Mouse (Mus musculus) spleen, postnatal 14 days (tissue): ENCODE data around the gene Tnip3.
A peak's percentile ranks its signal among the peaks of the same experiment; 100 is the strongest.

ENCODE experiments used
- DNase-seq, 2 experiments: peaks; one replicate each; pipeline ENCODE4 v3.0.0; 2021 to 2022; ENCODE audit warnings: low spot score in 2 of 2

Gene Tnip3

DNA sequence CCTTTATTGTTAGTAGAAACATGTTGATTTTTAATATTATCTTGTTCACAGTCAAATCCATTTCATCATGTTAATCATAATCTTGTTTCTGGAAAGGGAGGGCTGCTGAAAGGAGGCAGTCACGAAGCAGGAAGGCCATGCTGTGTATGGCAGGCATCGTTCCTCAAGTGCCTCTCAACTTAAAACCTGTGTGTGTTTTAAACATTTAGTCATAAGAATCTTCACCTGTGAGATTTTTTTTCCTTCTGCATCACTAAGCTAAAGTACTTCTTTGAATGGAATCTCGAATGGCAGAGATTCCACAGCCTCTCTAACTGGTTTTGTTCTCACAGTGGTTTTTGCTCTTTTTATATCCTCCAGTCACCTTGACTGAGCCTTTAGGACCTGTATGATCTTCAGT, 121.3 kb downstream of the Tnip3 start:
- DNase-seq = no peak

DNA sequence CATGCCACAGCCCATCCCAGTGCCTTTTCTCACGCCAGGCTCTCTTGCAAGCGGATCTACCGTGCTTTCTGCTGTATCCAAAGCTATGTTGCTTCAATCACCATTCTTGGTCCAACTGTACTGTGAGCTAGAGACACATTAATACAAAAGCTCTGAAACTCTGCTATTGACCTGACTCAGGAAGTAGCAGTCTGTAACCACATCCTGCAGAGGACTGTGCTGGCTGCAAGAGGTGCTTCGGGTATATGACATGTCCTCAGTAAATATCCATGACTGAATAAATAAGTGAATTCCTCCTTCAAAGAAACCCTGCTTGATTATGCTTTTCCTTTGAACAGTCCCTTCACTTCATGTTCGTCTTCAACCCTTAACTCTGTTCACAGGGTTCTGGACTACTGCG, 122.6 kb downstream of the Tnip3 start:
- DNase-seq = no peak

DNA sequence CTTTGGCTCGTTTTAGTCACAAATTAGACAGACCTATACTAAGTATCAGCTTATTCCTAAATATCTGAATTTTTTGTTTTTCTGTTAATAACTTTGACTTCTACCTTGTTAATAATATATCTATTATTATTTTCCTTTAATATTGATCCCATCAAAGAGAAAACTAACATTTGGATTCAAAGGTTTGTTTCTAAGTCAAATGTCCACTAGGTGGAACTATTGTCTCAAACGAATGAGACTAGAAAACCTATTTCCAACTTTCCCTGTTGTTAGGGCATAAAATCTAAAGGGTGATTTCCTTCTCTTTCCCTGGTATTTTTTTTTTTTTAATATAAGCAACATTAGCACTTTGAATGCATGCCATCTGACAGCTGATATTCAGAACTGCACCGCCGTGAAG, 126.3 kb downstream of the Tnip3 start:
- DNase-seq = no peak

DNA sequence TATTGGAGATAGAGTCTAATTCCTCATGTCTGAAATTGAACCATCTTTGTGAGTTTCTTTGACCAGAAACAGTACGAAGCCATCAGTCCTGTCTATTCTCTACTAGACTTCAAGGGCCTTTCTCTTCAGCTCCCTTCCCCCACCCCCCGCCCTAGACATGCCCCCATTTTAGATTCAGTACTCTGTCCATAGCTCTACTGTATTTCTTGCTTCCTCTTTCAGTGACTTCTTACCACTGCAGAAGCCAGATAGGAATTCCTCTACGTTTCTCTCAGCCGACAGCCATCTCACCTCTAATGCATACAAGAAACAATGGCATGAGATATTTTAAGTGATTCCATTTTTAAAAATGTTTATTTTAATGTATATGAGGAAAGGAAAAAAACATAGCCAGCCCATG, 136.2 kb downstream of the Tnip3 start:
- DNase-seq = no peak

DNA sequence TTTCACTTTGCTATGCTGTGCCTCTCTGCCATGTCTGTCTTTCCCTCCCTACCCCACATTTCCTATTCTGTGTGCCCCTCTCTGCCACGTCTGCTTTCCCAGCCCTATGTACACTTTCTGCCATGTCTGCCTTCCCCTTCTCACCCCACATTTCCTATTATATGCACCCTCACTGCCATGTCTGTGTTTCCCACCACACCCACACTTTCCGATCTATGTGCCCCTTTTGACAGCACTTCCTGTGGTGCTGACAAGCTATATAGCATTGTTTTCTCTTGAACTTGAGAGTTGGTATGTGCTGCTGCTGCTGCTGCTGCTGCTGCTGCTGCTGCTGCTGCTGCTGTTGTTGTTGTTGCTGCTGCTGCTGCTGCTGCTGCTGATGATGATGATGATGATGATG, 136.9 kb downstream of the Tnip3 start:
- no peak for DNase-seq

DNA sequence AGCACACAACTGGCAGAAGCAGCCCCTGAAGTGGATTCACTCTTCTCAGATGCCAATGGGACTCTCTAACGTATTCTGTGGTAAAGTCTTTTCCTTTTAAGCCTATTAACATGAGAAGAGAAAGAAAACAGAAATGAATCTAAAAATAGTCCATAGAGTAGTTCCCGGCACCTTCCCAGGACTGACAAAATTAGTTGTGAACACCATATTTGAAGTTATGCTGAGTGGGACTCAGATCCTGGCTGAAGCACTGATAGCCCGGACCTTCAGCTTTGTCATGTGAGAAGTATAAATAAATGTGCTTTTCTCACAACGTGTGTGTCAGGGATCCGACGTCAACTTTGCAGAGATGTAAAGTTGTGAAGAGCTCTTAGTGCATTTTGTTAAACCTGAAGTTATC, 138.9 kb downstream of the Tnip3 start:
- no peak for DNase-seq

DNA sequence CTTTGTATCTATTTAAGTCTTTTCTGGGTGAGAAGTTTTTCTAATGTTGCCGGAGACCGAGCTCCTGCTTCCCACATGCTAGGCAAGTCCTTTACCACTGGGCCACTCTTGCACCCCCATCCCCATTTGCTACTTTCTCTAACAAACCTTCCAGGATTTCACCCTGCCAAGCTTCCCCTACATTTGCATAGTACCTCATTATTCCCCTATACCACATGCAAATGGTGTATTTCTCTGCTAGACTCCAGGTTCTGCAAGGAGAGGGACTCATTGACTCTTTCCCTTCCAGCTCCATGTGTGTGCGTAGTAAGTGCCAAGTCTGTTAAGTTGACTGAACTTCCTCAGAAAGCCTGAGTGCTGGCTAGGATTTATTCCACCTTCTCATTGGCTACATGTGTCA, 141.2 kb downstream of the Tnip3 start:
- no peak for DNase-seq

DNA sequence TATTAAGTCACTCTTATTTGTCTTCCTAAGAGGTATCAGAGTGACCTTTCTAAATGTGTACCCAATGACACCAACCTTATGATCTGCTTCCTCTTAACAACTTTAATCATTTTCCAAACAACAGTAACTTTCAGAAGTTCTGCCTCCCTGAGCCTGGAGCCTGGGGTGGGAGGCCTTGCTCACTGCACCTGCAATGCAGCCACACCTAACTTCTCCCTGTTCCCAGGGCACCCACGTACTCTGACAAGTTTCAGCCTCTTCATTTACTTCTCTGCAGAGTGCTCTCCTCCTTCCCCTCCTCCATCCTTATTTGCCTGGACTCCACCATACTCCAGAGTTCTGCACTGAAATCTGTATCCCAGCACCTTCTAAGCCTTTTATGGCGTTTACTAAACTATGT, 144.9 kb downstream of the Tnip3 start:
- no peak for DNase-seq

DNA sequence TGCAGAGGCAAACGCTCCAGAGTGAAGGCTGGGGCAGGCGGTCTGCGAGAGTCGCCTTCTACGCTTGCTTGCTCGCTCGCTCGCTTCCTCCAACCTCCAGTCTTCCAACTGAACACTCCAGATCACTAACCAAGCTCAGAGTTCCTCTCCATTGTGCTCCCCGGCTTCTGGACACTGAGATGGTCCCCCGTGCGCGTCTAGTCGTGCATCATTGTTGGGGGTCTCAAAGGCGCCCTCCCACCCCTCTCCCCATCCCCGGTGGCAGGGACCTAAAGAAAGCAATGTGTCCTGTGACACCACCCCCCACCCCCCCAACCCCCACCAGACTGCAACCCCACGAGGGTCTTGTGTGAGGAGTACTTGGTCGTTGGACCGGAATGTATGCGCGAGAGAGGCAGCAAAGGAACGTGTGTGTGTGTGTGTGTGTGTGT, 145.9 kb downstream of the Tnip3 start:
- no peak for DNase-seq

DNA sequence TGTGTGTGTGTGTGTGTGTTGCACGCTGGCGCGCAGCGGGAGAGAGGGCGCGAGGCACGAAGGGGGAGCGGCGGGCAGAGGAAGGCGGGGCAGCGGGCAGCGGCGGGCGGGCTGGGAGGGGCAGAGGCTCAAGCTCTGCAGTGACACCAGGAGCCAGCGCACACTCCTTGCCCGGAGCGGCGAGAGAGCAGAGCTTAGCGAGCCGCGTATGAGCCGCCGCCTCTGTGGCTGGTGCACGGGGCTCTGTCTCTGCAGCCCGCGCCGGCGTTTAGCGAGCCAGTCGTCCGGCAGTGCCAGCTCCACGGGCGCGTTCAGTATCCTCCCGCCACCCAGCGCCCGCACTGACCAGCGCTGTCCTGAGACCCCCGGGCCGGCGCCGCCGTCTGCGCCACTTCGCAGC, 146.3 kb downstream of the Tnip3 start, which contains the start of gene Ndnf:
Gene Ndnf, plus strand, starts transcription at position 140 of the 400 bp plus-strand sequence.
- peak; percentile 7 to 21 for DNase-seq

DNA sequence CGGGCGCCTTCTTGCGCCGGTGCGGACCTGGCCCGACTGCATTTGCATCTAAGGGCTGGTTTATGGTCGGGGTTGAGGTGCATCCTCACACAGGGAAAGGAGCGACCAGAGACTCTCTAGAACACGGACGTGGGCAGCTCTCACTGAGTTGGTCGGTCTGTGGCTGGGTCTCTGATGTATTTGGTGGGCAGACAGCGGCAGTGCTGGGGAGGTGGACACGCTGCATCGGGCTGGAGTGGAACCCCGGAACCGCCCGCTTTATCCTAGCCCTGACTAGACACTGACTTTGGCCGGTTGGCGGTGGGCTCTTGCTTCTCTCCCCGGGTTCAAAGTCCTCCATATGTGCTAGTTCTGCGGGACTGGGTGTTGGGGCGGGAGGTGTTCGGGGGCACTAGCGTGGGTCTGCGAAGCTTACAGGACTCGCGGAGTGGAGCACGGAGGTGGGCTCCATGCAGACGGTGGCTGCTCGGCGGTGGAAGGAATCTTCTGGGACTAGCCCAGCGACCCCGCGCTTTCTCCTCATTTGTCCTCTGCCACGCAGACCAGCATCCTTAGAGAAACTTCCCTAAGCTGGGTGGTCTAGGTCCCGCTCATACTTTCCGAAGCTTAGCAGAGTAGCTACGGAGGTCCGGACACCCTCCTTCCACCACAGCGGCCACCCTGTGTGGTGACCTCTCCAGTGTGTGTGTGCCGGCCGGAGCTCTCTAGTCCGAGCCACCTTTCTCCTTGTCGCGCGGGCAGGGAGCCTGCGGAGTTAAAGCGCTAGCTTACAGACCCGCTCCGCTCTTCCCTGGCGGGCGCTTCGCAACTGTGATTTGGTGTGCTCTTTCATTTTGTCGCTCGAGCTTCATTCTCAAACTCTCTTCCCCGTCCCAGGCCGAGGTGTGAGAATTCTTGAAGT, 147.3 kb downstream of the Tnip3 start:
- DNase-seq = no peak
